Mouse (Mus musculus): ENCODE measurements around the gene Cisd1. TPM values are rescaled to one million over a fixed set of nuclear protein-coding genes. Genes with fewer than 3 reads are reported as not detected.
"Not testable (repeated sequence)": the region's sequence is repeated elsewhere in the genome, so short reads cannot be mapped to it uniquely, and the experiment has no call there.

Cisd1 gene
- 93.7 and 94.5 TPM in 2 replicates for polyA plus RNA-seq (2014; fragmentation: Nextera tagmentation; extraction: Ambion mirVana)

DNA sequence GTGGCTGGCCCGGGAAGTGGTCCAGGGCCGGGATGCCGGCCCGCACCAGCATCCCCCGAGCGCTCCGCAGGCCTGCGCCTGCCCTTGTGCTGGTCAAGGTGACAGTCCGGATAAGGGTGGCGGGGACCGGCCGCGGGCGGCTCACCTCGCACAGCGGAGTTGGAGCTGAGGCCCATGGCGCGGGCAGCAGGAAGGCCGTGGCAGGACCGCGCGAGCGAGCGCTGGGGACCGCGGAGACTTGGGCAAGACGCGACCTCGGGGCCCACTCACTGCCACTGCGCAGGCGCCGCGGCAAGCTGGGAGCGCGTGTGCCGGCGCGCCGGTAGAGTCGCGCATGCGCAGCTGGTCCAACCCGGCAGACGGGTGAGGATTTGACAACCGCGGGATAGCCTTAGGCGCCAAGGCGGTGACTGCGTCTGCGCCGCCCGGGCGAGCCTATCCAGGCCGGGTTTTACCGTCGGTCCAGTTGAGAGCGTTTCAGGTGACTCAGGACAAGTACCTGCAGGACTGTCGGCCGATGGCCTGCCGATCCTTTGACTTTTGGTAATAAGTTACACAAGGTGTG is at the start of gene Cisd1:
Gene Cisd1 (minus strand): TSS at position 376 of the 565 bp plus-strand sequence.
- Histone ChIP-seq H3K4me3 (ENCODE audit: low read depth, low read length) (peak within 1 kb of the TSS; percentile 81), H3K27ac (ENCODE audit: low read depth) (peak within 1 kb of the TSS; percentile 36; the same call in 1 of the 2 replicates), H3K36me3 (ENCODE audit: insufficient read depth) (no peaks in the 10 kb centered on the region), H3K9ac (peak within 1 kb of the TSS; percentile 68), H3K9me3 (ENCODE audit: low read depth, low read length) (no peaks in the 10 kb centered on the region), H3K27me3 (ENCODE audit: insufficient read depth, low read length) (no peaks in the 10 kb centered on the region), H3K4me2 (peak within 1 kb of the TSS; percentile 82), H3K4me1 (ENCODE audit: insufficient read depth) (peaks cover 7% of the 10 kb centered on the region; the same call in 1 of the 2 replicates)
- WGBS: 0% methylated on average over 51 of the region's 60 CpGs
- DNase-seq (peak; percentile 96), ATAC-seq (ENCODE audit: insufficient read depth) (peak; percentile 78)
- TF ChIP-seq CTCF (IDR thresholded peaks at IDR 0.05; ENCODE audit: low read depth): no peak

GRCm38 (mm10) chr10:71389311-71389710 is 44.6 kb upstream of the Cisd1 start:
- Histone ChIP-seq H3K36me3 (ENCODE audit: insufficient read depth) (no peaks in the 10 kb centered on the region), H3K9ac (no peak overlapping the region), H3K27ac (ENCODE audit: low read depth) (no peak overlapping the region), H3K27me3 (ENCODE audit: insufficient read depth, low read length) (no peaks in the 10 kb centered on the region), H3K4me2 (no peak overlapping the region), H3K4me1 (ENCODE audit: insufficient read depth) (no peaks in the 10 kb centered on the region), H3K9me3 (ENCODE audit: low read depth, low read length) (no peaks in the 10 kb centered on the region; the same call in 1 of the 2 replicates), H3K4me3 (ENCODE audit: low read depth, low read length) (no peak overlapping the region)
- WGBS: 84% methylated on average over 5 of the region's 5 CpGs
- no peak for TF ChIP-seq CTCF (IDR thresholded peaks at IDR 0.05; ENCODE audit: low read depth)
- ATAC-seq (ENCODE audit: insufficient read depth) (no peak), DNase-seq (no peak)

- 45% methylated on average over 19 of the region's 19 CpGs for WGBS
These were observed 39.6 kb upstream of the Cisd1 start for GRCm38 (mm10) chr10:71384159-71385044.

GRCm38 (mm10) chr10:71383552-71383924 is 38.8 kb upstream of the Cisd1 start:
- H3K27ac ChIP-seq (ENCODE audit: low read depth); H3K4me2 ChIP-seq; H3K4me1 ChIP-seq (ENCODE audit: insufficient read depth); H3K27me3 ChIP-seq (ENCODE audit: insufficient read depth, low read length); DNase-seq; H3K4me3 ChIP-seq (ENCODE audit: low read depth, low read length); H3K9me3 ChIP-seq (ENCODE audit: low read depth, low read length); H3K9ac ChIP-seq; ATAC-seq (ENCODE audit: insufficient read depth): not testable (repeated sequence)
- H3K36me3 ChIP-seq (ENCODE audit: insufficient read depth): peaks cover 22% of the 10 kb centered on the region
- WGBS: 63% methylated on average over 6 of the region's 6 CpGs

More at GRCm38 (mm10) chr10:71384159-71385044, 39.6 kb upstream of the Cisd1 start:
- peaks cover 14% of the 10 kb centered on the region for H3K36me3 ChIP-seq (ENCODE audit: insufficient read depth)
- no peak overlapping the region for H3K4me3 ChIP-seq (ENCODE audit: low read depth, low read length)
- H3K27ac ChIP-seq (ENCODE audit: low read depth): no peak overlapping the region
- DNase-seq (no peak), ATAC-seq (ENCODE audit: insufficient read depth) (no peak)
- no peaks in the 10 kb centered on the region for H3K4me1 ChIP-seq (ENCODE audit: insufficient read depth)
- no peaks in the 10 kb centered on the region for H3K27me3 ChIP-seq (ENCODE audit: insufficient read depth, low read length)
- TF ChIP-seq CTCF (IDR thresholded peaks at IDR 0.05; ENCODE audit: low read depth): no peak
- H3K9me3 ChIP-seq (ENCODE audit: low read depth, low read length): no peaks in the 10 kb centered on the region
- no peak overlapping the region for H3K4me2 ChIP-seq
- H3K9ac ChIP-seq: no peak overlapping the region

DNA sequence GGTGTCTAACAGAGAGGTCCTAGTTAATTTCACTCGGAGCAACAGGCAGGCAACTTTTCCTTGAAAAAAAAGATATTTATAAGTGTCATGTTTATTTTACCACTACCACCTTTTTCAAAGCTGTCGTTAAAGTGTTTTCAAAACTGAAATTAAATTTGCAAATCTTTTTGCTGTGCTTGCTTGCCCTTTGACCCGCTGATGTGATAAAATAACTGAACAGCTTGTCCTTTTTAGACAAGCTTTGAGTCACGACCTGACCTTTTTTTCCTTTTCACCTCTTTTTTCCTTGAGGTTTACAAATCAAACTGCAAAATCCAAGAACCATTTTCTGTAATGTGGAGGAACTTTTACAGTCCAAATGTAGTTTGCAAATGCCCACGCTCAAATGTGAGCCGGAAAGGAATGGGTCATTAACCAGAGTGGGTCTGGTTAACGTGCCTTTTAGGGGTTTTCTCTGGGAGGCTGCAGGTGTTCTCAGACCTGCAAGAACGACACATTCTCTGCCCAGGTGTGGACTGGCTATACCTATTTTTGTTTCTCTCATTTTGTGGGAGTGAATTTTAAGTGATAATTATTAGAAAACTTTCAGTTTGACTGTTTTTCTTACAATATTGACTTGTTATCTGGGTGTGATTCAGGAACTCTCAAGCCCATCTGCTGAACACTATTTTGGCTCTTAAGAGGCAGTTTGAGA is 38.3 kb upstream of the Cisd1 start:
- H3K27ac ChIP-seq (ENCODE audit: low read depth): no peak overlapping the region
- WGBS: 50% methylated on average over 8 of the region's 8 CpGs
- H3K9ac ChIP-seq: no peak overlapping the region
- H3K36me3 ChIP-seq (ENCODE audit: insufficient read depth): peaks cover 24% of the 10 kb centered on the region
- ATAC-seq (ENCODE audit: insufficient read depth) (no peak), DNase-seq (no peak)
- H3K27me3 ChIP-seq (ENCODE audit: insufficient read depth, low read length): no peaks in the 10 kb centered on the region
- H3K9me3 ChIP-seq (ENCODE audit: low read depth, low read length): no peaks in the 10 kb centered on the region
- H3K4me2 ChIP-seq: no peak overlapping the region
- H3K4me3 ChIP-seq (ENCODE audit: low read depth, low read length): no peak overlapping the region
- no peak for TF ChIP-seq CTCF (IDR thresholded peaks at IDR 0.05; ENCODE audit: low read depth)
- no peaks in the 10 kb centered on the region for H3K4me1 ChIP-seq (ENCODE audit: insufficient read depth)

DNA sequence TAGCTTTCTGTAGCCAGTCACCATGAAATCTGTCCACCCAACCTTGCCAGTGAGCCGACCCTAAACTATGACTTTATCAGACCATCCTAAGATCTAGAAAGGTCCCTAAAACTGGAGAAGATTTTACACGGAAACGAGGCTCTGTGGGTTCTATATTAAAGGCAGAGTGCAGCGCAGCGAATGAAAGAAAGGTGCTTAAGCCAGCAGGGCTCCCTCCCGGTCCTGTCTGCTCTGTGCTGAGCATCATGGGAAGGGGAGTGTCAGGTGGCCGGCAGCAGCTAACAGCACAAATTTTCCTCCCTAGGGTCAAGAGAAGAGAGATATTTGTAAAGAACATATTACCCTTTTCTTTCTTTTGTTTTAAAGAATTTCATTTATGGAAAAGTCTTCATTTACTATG is 37.4 kb upstream of the Cisd1 start:
- Histone ChIP-seq H3K27ac (ENCODE audit: low read depth) (no peak overlapping the region), H3K9me3 (ENCODE audit: low read depth, low read length) (no peaks in the 10 kb centered on the region), H3K4me1 (ENCODE audit: insufficient read depth) (no peaks in the 10 kb centered on the region), H3K9ac (no peak overlapping the region), H3K4me2 (no peak overlapping the region), H3K36me3 (ENCODE audit: insufficient read depth) (peaks cover 27% of the 10 kb centered on the region), H3K4me3 (ENCODE audit: low read depth, low read length) (no peak overlapping the region), H3K27me3 (ENCODE audit: insufficient read depth, low read length) (no peaks in the 10 kb centered on the region)
- WGBS: 69% methylated on average over 7 of the region's 7 CpGs
- DNase-seq (no peak), ATAC-seq (ENCODE audit: insufficient read depth) (no peak)
- TF ChIP-seq CTCF (IDR thresholded peaks at IDR 0.05; ENCODE audit: low read depth): no peak

Measured in lung, embryonic 14.5 days (tissue).